Mouse (Mus musculus) hindbrain, embryonic 16.5 days (tissue): Measurements from ENCODE around the gene Mrps7. TPM values are rescaled to one million over a fixed set of nuclear protein-coding genes. Genes with fewer than 3 reads are reported as not detected.

Experiments
- ATAC-seq: fragments of 200-750 bp; cut with Nextera tagmentation; 2 replicates; pipeline ENCODE4 v1.8.0; 2017; ENCODE audit warnings: moderate TSS enrichment, moderate library complexity
- H3K27ac ChIP-seq: fragments of 300-500 bp; sonication (generic); 2 replicates; pipeline ENCODE4 v1.5.1; 2014; ENCODE audit warnings: low read depth, mild to moderate bottlenecking, control low read depth, low read length, moderate library complexity
- H3K27me3 ChIP-seq: fragments of 300-500 bp; sonication (generic); replicated peaks from 2 replicates; pipeline ENCODE4 v1.6.1; 2014; ENCODE audit warnings: low read length; ENCODE audit not compliant: control insufficient read depth, insufficient read depth
- H3K36me3 ChIP-seq: fragments of 300-500 bp; sonication (generic); 2 replicates; pipeline ENCODE4 v1.6.1; 2014; ENCODE audit warnings: mild to moderate bottlenecking, low read length, moderate library complexity, mixed read lengths; ENCODE audit not compliant: control insufficient read depth, insufficient read depth
- H3K4me1 ChIP-seq: fragments of 300-500 bp; sonication (generic); 2 replicates; pipeline ENCODE4 v1.6.1; 2014; ENCODE audit warnings: low read depth, low read length; ENCODE audit not compliant: control insufficient read depth, insufficient read depth
- H3K4me2 ChIP-seq: fragments of 300-500 bp; sonication (generic); 2 replicates; pipeline ENCODE4 v1.6.1; 2014; ENCODE audit warnings: mild to moderate bottlenecking, low read length, control low read depth, moderate library complexity
- H3K4me3 ChIP-seq: fragments of 300-500 bp; sonication (generic); 2 replicates; pipeline ENCODE4 v1.5.1; 2014; ENCODE audit warnings: mild to moderate bottlenecking, low read length, control low read depth, moderate library complexity
- H3K9ac ChIP-seq: fragments of 300-500 bp; sonication (generic); 2 replicates; pipeline ENCODE4 v1.6.1; 2014; ENCODE audit warnings: low read depth, mild to moderate bottlenecking, control low read depth, low read length, moderate library complexity
- H3K9me3 ChIP-seq: fragments of 300-500 bp; sonication (generic); 2 replicates; pipeline ENCODE4 v1.6.1; 2014; ENCODE audit warnings: mild to moderate bottlenecking, low read length, moderate library complexity; ENCODE audit not compliant: control insufficient read depth
- WGBS: fragments of 180-500 bp; shearing (Covaris S2); extraction: QIAGEN DNeasy Blood & Tissue Kit; methylation state at CpG from one replicate; pipeline ENCODE4 v1.1.7; 2014; 5-methylcytosine and 5-hydroxymethylcytosine counted together
- polyA plus RNA-seq: library from polyadenylated mRNA; unstranded; fragments of >200 nt; fragmentation: Nextera tagmentation; extraction: Ambion mirVana; gene quantifications from 2 replicates; pipeline ENCODE4 v1.2.1, GENCODE M21; 2015

Mrps7 gene
- 79.9 and 82.2 TPM in 2 replicates for polyA plus RNA-seq

DNA sequence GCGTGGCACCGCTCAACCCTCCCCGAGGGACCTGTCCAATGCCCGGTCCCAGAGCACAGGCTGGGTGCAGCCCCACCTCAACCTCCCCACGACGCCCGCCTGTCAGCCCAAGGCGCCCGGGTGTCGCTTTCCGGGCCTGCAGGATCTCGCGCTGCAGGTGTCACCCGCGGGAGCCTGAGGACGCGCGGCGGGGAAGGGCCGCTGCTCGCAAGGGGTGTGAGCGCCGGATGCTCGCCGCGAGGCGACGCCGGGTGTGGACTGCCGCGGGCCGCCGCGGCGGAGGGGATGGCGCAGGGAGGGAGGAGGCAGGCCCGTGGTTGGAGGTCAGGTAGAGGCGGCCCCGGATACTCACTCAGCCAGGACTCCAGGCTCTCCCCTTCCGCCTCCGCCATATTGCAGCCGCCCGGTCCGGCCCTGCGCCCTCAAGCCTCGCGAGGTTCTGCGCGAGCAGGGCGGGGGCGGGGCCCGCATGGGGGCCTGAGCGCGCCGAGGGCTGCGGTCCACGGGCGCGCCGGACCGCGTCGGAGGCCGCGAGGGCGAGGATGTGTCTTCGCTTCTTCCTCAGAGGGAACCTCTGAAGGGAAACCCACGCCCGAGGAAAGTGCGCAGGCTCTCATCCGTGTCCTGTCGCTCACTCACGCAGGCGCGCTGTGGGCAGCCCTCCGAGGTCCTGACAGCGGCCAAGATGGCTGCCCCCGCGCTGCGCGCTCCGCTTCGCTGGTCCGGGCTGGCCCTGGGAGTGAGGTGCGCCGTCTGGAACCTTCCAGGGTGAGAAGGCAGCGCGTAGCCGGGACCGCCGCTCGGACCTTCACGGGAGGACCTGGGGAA, at the start of gene Mrps7, which contains the start of gene Gga3:
Gene Mrps7 (plus strand): TSS at position 450 of the 828 bp plus-strand sequence.
Gene Gga3 (minus strand): TSS at position 576 of the 828 bp plus-strand sequence.
- Histone ChIP-seq H3K4me3 (peak within 1 kb of the TSS; percentile 87), H3K27me3 (no peaks in the 10 kb centered on the region), H3K9me3 (no peaks in the 10 kb centered on the region), H3K27ac (peak within 1 kb of the TSS; percentile 94), H3K36me3 (peaks cover 18% of the 10 kb centered on the region), H3K4me2 (peak within 1 kb of the TSS; percentile 97), H3K9ac (peak within 1 kb of the TSS; percentile 81), H3K4me1 (peaks cover 28% of the 10 kb centered on the region)
- WGBS = 0% methylated on average over 54 of the region's 93 CpGs
- peak; percentile 97 for ATAC-seq

DNA sequence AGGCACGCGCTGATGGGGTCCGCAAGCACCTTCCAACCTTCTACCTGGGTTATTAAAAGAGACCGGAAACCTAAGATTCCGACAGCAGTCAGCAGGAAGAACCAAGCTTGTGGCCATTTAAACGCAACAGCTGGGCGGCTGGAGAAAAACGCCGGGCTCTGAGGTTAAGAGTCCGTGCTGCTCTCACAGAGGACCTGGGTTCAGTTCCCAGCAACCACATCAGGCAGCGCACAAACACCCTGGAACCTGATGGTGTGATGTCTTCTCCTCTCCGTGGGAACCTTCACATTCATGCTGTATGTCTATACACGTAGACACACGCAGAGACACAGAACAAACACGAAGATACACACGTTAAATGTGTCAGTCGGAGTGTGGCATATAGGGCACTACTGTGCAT, 48.0 kb upstream of the Mrps7 start:
- no peak overlapping the region for H3K4me3 ChIP-seq
- no peaks in the 10 kb centered on the region for H3K36me3 ChIP-seq
- no peak overlapping the region for H3K4me2 ChIP-seq
- 80% methylated on average over 17 of the region's 17 CpGs for WGBS
- ATAC-seq = no peak
- no peak overlapping the region for H3K27ac ChIP-seq
- no peak overlapping the region for H3K9ac ChIP-seq
- no peaks in the 10 kb centered on the region for H3K27me3 ChIP-seq
- H3K4me1 ChIP-seq = no peaks in the 10 kb centered on the region
- H3K9me3 ChIP-seq = no peaks in the 10 kb centered on the region

GRCm38 (mm10) chr11:115563406-115563805, 40.3 kb upstream of the Mrps7 start:
- Histone ChIP-seq H3K27me3 (no peaks in the 10 kb centered on the region), H3K4me2 (peak overlapping the region; percentile 72), H3K4me1 (peaks cover 12% of the 10 kb centered on the region), H3K9ac (peak overlapping the region; percentile 80), H3K4me3 (peak overlapping the region; percentile 83), H3K36me3 (peaks cover 15% of the 10 kb centered on the region), H3K27ac (peak overlapping the region; percentile 86), H3K9me3 (no peaks in the 10 kb centered on the region)
- 45% methylated on average over 4 of the region's 4 CpGs for WGBS
- no peak for ATAC-seq

- WGBS = under 1% methylated on average over 42 of the region's 42 CpGs
- Histone ChIP-seq H3K4me2 (peak within 1 kb of the TSS; percentile 72), H3K27me3 (no peaks in the 10 kb centered on the region), H3K4me3 (peak within 1 kb of the TSS; percentile 83), H3K4me1 (peaks cover 12% of the 10 kb centered on the region), H3K27ac (peak within 1 kb of the TSS; percentile 86), H3K9me3 (no peaks in the 10 kb centered on the region), H3K9ac (peak within 1 kb of the TSS; percentile 80), H3K36me3 (peaks cover 17% of the 10 kb centered on the region)
- peak; percentile 95 for ATAC-seq
Measured at GRCm38 (mm10) chr11:115564064-115564809, 39.5 kb upstream of the Mrps7 start, which contains the start of gene Nup85. Gene Nup85, plus strand, starts transcription at chr11:115564434.

- ATAC-seq = no peak
- Histone ChIP-seq H3K27ac (no peak overlapping the region), H3K4me3 (peak overlapping the region; percentile 83), H3K9me3 (no peaks in the 10 kb centered on the region), H3K4me2 (peak overlapping the region; percentile 72), H3K36me3 (peaks cover 19% of the 10 kb centered on the region), H3K27me3 (no peaks in the 10 kb centered on the region), H3K4me1 (peaks cover 12% of the 10 kb centered on the region), H3K9ac (peak overlapping the region; percentile 80)
- 21% methylated on average over 7 of the region's 7 CpGs for WGBS
Measured at GRCm38 (mm10) chr11:115564961-115565360, 38.8 kb upstream of the Mrps7 start.

GRCm38 (mm10) chr11:115579080-115579479, 24.6 kb upstream of the Mrps7 start:
- Histone ChIP-seq H3K27ac (no peak overlapping the region), H3K9me3 (no peaks in the 10 kb centered on the region), H3K4me3 (no peak overlapping the region), H3K36me3 (peaks cover 33% of the 10 kb centered on the region), H3K9ac (no peak overlapping the region), H3K27me3 (no peaks in the 10 kb centered on the region), H3K4me1 (no peaks in the 10 kb centered on the region), H3K4me2 (no peak overlapping the region)
- no peak for ATAC-seq

DNA sequence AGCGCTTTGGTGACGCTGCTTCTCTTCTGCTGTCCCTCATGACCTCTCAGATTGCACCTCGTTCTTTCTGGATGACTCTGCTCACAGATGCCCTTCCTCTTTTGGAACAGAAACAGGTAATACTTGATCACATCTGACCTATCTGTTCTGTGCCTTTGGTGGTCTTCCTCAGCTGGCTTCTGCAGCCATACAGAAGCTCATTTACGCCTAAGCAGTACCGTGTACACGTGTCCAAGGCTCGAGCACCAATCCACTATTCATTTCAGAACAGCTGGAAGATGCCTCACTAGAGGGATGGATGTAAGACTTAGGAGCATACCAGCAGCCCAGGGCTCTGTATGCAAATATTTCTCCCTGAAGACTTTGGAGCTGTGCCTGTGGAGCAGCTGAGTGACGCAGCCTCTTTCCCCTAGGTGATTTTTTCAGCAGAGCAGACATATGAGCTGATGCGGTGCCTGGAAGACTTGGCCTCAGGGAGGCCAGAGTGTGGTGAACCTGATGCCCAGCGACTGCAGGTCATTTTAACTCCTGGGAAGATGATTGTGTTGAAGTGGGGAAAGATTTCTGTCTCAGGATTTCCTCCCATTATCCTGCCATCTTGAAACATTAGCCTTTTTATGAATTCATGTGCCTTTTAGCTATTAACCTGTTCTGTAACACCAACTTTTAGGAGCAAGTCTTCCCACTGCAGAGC, 20.7 kb upstream of the Mrps7 start:
- no peak for ATAC-seq

DNA sequence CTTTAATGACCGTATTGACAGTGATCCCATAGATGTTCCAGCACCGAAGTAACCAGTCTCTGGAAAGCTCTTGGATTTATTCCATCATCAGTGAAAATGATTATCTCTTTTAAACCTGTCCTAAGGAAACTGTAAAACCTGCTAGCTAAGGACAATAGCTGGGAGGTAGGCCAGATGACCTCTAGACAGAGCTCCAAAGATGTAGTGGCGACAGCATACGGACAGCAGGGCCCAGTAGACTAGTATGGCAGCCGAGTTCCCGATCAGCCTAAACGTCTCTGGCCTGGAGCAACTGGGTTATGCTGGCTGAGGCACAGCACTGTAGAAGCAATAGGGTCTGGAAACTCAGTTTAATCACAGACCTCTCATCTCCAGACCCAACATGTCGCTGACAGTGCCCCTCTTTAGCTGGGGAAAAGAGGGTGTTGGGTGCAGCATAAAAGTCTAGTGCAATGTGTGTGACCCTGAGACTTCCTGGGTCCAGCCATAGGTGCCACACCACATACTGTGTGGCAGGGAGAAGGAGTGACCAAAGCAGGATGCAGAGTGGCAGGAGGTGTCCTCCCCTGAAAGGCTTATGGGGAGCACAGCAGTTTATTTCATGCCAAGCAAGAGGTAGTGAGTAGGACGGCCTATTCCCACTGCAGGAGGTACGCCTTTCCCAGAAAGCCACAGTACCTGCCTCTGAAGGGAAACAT, 19.2 kb upstream of the Mrps7 start:
- Histone ChIP-seq H3K4me3 (no peak overlapping the region), H3K27me3 (no peaks in the 10 kb centered on the region), H3K9me3 (no peaks in the 10 kb centered on the region), H3K36me3 (peaks cover 61% of the 10 kb centered on the region), H3K9ac (no peak overlapping the region), H3K4me1 (no peaks in the 10 kb centered on the region), H3K4me2 (no peak overlapping the region), H3K27ac (no peak overlapping the region)
- no peak for ATAC-seq
- WGBS = 88% methylated on average over 10 of the region's 10 CpGs

More for the DNA sequence above, 20.7 kb upstream of the Mrps7 start:
- Histone ChIP-seq H3K27ac (0 out of 2 replicates have a peak overlapping the region, but pooled peaks have one; percentile 1), H3K4me2 (no peak overlapping the region), H3K4me1 (no peaks in the 10 kb centered on the region), H3K27me3 (no peaks in the 10 kb centered on the region), H3K9me3 (no peaks in the 10 kb centered on the region), H3K36me3 (peaks cover 61% of the 10 kb centered on the region), H3K9ac (no peak overlapping the region), H3K4me3 (no peak overlapping the region)
- WGBS = 83% methylated on average over 10 of the region's 10 CpGs
